Mouse (Mus musculus): ENCODE results near the gene Tnfsf15. TPM values are rescaled to one million over a fixed set of nuclear protein-coding genes. Genes with fewer than 3 reads are reported as not detected.

Gene Tnfsf15
- polyA plus RNA-seq, 1 experiment: 0.25 TPM

- WGBS: 77% methylated on average over 9 of the region's 9 CpGs
- Histone ChIP-seq H3K36me3 (ENCODE audit: control insufficient read depth, insufficient read depth, low read length) (no peaks in the 10 kb centered on the region), H3K4me3 (ENCODE audit: low read depth, low read length) (no peak overlapping the region), H3K27ac (ENCODE audit: insufficient read depth, low read depth, low read length) (no peak overlapping the region), H3K27me3 (ENCODE audit: control insufficient read depth, insufficient read depth, low read length) (no peaks in the 10 kb centered on the region), H3K4me1 (ENCODE audit: control insufficient read depth, insufficient read depth, insufficient read length, low read length) (no peaks in the 10 kb centered on the region)
- no peak for TF ChIP-seq POLR2A (IDR thresholded peaks at IDR 0.05; ENCODE audit: low read depth, low read length)
Measured at GRCm38 (mm10) chr4:63754467-63755020, 9.6 kb upstream of the Tnfsf15 start.

GRCm38 (mm10) chr4:63753855-63754254 is 8.9 kb upstream of the Tnfsf15 start:
- Histone ChIP-seq H3K4me1 (ENCODE audit: control insufficient read depth, insufficient read depth, insufficient read length, low read length) (no peaks in the 10 kb centered on the region), H3K27ac (ENCODE audit: insufficient read depth, low read depth, low read length) (no peak overlapping the region), H3K4me3 (ENCODE audit: low read depth, low read length) (no peak overlapping the region), H3K27me3 (ENCODE audit: control insufficient read depth, insufficient read depth, low read length) (no peaks in the 10 kb centered on the region), H3K36me3 (ENCODE audit: control insufficient read depth, insufficient read depth, low read length) (no peaks in the 10 kb centered on the region)
- 52% methylated on average over 2 of the region's 2 CpGs for WGBS
- TF ChIP-seq POLR2A (IDR thresholded peaks at IDR 0.05; ENCODE audit: low read depth, low read length): no peak
- TF ChIP-seq CTCF (IDR thresholded peaks at IDR 0.05; ENCODE audit: extremely low read depth, insufficient read length, insufficient replicate concordance, low read depth, low read length): no peak

- TF ChIP-seq CTCF (IDR thresholded peaks at IDR 0.05; ENCODE audit: extremely low read depth, insufficient read length, insufficient replicate concordance, low read depth, low read length): peak; percentile 28; the same call in 1 of the 2 replicates
- TF ChIP-seq POLR2A (IDR thresholded peaks at IDR 0.05; ENCODE audit: low read depth, low read length): no peak
- H3K27ac ChIP-seq (ENCODE audit: insufficient read depth, low read depth, low read length): no peak overlapping the region
- 63% methylated on average over 16 of the region's 16 CpGs for WGBS
Measured at GRCm38 (mm10) chr4:63752687-63753523, 8.0 kb upstream of the Tnfsf15 start.

GRCm38 (mm10) chr4:63748061-63748730 is 3.3 kb upstream of the Tnfsf15 start:
- Histone ChIP-seq H3K36me3 (ENCODE audit: control insufficient read depth, insufficient read depth, low read length) (no peaks in the 10 kb centered on the region), H3K4me3 (ENCODE audit: low read depth, low read length) (no peak overlapping the region), H3K27ac (ENCODE audit: insufficient read depth, low read depth, low read length) (no peak overlapping the region), H3K4me1 (ENCODE audit: control insufficient read depth, insufficient read depth, insufficient read length, low read length) (no peaks in the 10 kb centered on the region; the same call in 1 of the 2 replicates), H3K27me3 (ENCODE audit: control insufficient read depth, insufficient read depth, low read length) (no peaks in the 10 kb centered on the region)
- WGBS: 83% methylated on average over 3 of the region's 3 CpGs
- TF ChIP-seq CTCF (IDR thresholded peaks at IDR 0.05; ENCODE audit: extremely low read depth, insufficient read length, insufficient replicate concordance, low read depth, low read length) (no peak), POLR2A (IDR thresholded peaks at IDR 0.05; ENCODE audit: low read depth, low read length) (no peak)

More at GRCm38 (mm10) chr4:63752687-63753523, 8.0 kb upstream of the Tnfsf15 start:
- Histone ChIP-seq H3K27me3 (ENCODE audit: control insufficient read depth, insufficient read depth, low read length) (no peaks in the 10 kb centered on the region), H3K4me1 (ENCODE audit: control insufficient read depth, insufficient read depth, insufficient read length, low read length) (no peaks in the 10 kb centered on the region), H3K4me3 (ENCODE audit: low read depth, low read length) (no peak overlapping the region), H3K36me3 (ENCODE audit: control insufficient read depth, insufficient read depth, low read length) (no peaks in the 10 kb centered on the region)

GRCm38 (mm10) chr4:63745271-63745670 is 358 bp upstream of the Tnfsf15 start:
- no peaks in the 10 kb centered on the region for H3K27me3 ChIP-seq (ENCODE audit: control insufficient read depth, insufficient read depth, low read length)
- H3K36me3 ChIP-seq (ENCODE audit: control insufficient read depth, insufficient read depth, low read length): no peaks in the 10 kb centered on the region
- peak overlapping the region; percentile 72; the same call in 1 of the 2 replicates for H3K27ac ChIP-seq (ENCODE audit: insufficient read depth, low read depth, low read length)
- no peak for TF ChIP-seq POLR2A (IDR thresholded peaks at IDR 0.05; ENCODE audit: low read depth, low read length)
- no peak for TF ChIP-seq CTCF (IDR thresholded peaks at IDR 0.05; ENCODE audit: extremely low read depth, insufficient read length, insufficient replicate concordance, low read depth, low read length)
- no peak overlapping the region; the same call in 1 of the 2 replicates for H3K4me3 ChIP-seq (ENCODE audit: low read depth, low read length)
- no peaks in the 10 kb centered on the region; the same call in none of the 2 replicates for H3K4me1 ChIP-seq (ENCODE audit: control insufficient read depth, insufficient read depth, insufficient read length, low read length)
- WGBS: 14% methylated on average over 6 of the region's 6 CpGs

GRCm38 (mm10) chr4:63743660-63744059 is 1.3 kb downstream of the Tnfsf15 start:
- WGBS: 25% methylated on average over 1 of the region's 1 CpGs
- peaks cover 8% of the 10 kb centered on the region for H3K4me1 ChIP-seq (ENCODE audit: control insufficient read depth, insufficient read depth, insufficient read length, low read length)
- TF ChIP-seq CTCF (IDR thresholded peaks at IDR 0.05; ENCODE audit: extremely low read depth, insufficient read length, insufficient replicate concordance, low read depth, low read length): no peak
- H3K4me3 ChIP-seq (ENCODE audit: low read depth, low read length): no peak overlapping the region
- no peak overlapping the region for H3K27ac ChIP-seq (ENCODE audit: insufficient read depth, low read depth, low read length)
- no peaks in the 10 kb centered on the region for H3K27me3 ChIP-seq (ENCODE audit: control insufficient read depth, insufficient read depth, low read length)
- H3K36me3 ChIP-seq (ENCODE audit: control insufficient read depth, insufficient read depth, low read length): no peaks in the 10 kb centered on the region
